8 mouse cellular contexts compared by ENCODE assay signal in genomic region chr1:97018978-97019377, GRCm38 (mm10).
A peak's percentile ranks its signal among the peaks of the same experiment; 100 is the strongest.
DNase-seq lines count a peak whose midpoint lies in the region; ATAC-seq and TF ChIP-seq lines count a peak whose summit lies in the region.
"Had no signal": no experiment of that assay in that cellular context is flagged by ENCODE, and none has a peak within 500 bp of the region (broad histone marks: within the 10 kb centered on the region; RNA-seq: fewer than 3 reads in every experiment).

No protein-coding gene starts in this region.

- DNase-seq in MEL-GATA-1-ER (ENCODE audit: extremely low read depth, low read depth) = peak; percentile 39
- peak; percentile 12 to 36 for DNase-seq in cerebellum, postnatal 36 days
- DNase-seq in kidney, postnatal 25 days = peak; percentile 41 to 67
- peak; percentile 63 for DNase-seq in lung, postnatal 0 days (ENCODE audit: low spot score)
- no peak for DNase-seq in gastrocnemius, adult 18-20 months (ENCODE audit: low spot score)

- no peak overlapping the region for H3K4me2 ChIP-seq in intestine, postnatal 0 days (replicated peaks; ENCODE audit: low read depth)
- no peak overlapping the region for H3K4me2 ChIP-seq in intestine, embryonic 16.5 days (ENCODE audit: low read depth, low read length)
- no peak overlapping the region for H3K4me2 ChIP-seq in lung, postnatal 0 days (replicated peaks; ENCODE audit: low read depth, low read length)
- H3K4me2 ChIP-seq: lung, embryonic 15.5 days had no signal

- no peak overlapping the region for H3K4me3 ChIP-seq in intestine, postnatal 0 days (ENCODE audit: low read depth, low read length)
- no peak overlapping the region for H3K4me3 ChIP-seq in intestine, embryonic 16.5 days (ENCODE audit: low read length)
- H3K4me3 ChIP-seq in lung, postnatal 0 days (ENCODE audit: low read depth, low read length) = no peak overlapping the region
- H3K4me3 ChIP-seq: lung, embryonic 15.5 days had no signal

- no peak for ATAC-seq in intestine, postnatal 0 days
- no peak for ATAC-seq in intestine, embryonic 16.5 days
- no peak for ATAC-seq in lung, postnatal 0 days

- no peaks in the 10 kb centered on the region for H3K9me3 ChIP-seq in intestine, postnatal 0 days (ENCODE audit: control insufficient read depth)
- H3K9me3 ChIP-seq in intestine, embryonic 16.5 days (ENCODE audit: control insufficient read depth, low read length) = no peaks in the 10 kb centered on the region
- H3K9me3 ChIP-seq in lung, postnatal 0 days (ENCODE audit: low read length) = no peaks in the 10 kb centered on the region
- H3K9me3 ChIP-seq: lung, embryonic 15.5 days had no signal

- TF ChIP-seq CTCF in intestine, postnatal 0 days (IDR thresholded peaks at IDR 0.05; ENCODE audit: low read depth) = peak; percentile 60
- peak; percentile 63 for TF ChIP-seq CTCF in lung, postnatal 0 days (IDR thresholded peaks at IDR 0.05)

- no peak for TF ChIP-seq EP300 in lung, postnatal 0 days (IDR thresholded peaks at IDR 0.05)

- no peaks in the 10 kb centered on the region for H3K27me3 ChIP-seq in intestine, postnatal 0 days (replicated peaks; ENCODE audit: control insufficient read depth, insufficient read depth, low read length)
- H3K27me3 ChIP-seq in intestine, embryonic 16.5 days (replicated peaks; ENCODE audit: control insufficient read depth, insufficient read depth, low read length) = no peaks in the 10 kb centered on the region
- H3K27me3 ChIP-seq in lung, postnatal 0 days (replicated peaks; ENCODE audit: insufficient read depth, low read length) = no peaks in the 10 kb centered on the region
- H3K27me3 ChIP-seq: lung, embryonic 15.5 days had no signal

- H3K36me3 ChIP-seq in intestine, postnatal 0 days (ENCODE audit: control insufficient read depth, insufficient read depth) = no peaks in the 10 kb centered on the region
- no peaks in the 10 kb centered on the region for H3K36me3 ChIP-seq in intestine, embryonic 16.5 days (ENCODE audit: control insufficient read depth, insufficient read depth, low read length)
- no peaks in the 10 kb centered on the region for H3K36me3 ChIP-seq in lung, postnatal 0 days (ENCODE audit: insufficient read depth, low read length)
- H3K36me3 ChIP-seq: lung, embryonic 15.5 days had no signal

- no peak overlapping the region for H3K27ac ChIP-seq in intestine, postnatal 0 days (ENCODE audit: low read depth, low read length)
- H3K27ac ChIP-seq in intestine, embryonic 16.5 days (ENCODE audit: low read length) = no peak overlapping the region
- H3K27ac ChIP-seq in lung, postnatal 0 days (ENCODE audit: low read length) = no peak overlapping the region
- H3K27ac ChIP-seq: lung, embryonic 15.5 days had no signal

- H3K9ac ChIP-seq in intestine, postnatal 0 days (ENCODE audit: low read depth, low read length) = no peak overlapping the region
- no peak overlapping the region for H3K9ac ChIP-seq in intestine, embryonic 16.5 days (ENCODE audit: low read depth, low read length)
- no peak overlapping the region for H3K9ac ChIP-seq in lung, postnatal 0 days (replicated peaks; ENCODE audit: low read depth)
- H3K9ac ChIP-seq: lung, embryonic 15.5 days had no signal

- H3K4me1 ChIP-seq in intestine, postnatal 0 days (replicated peaks; ENCODE audit: control insufficient read depth, insufficient read depth, low read length) = no peaks in the 10 kb centered on the region
- no peaks in the 10 kb centered on the region for H3K4me1 ChIP-seq in intestine, embryonic 16.5 days (ENCODE audit: control insufficient read depth, insufficient read depth, low read length)
- no peaks in the 10 kb centered on the region for H3K4me1 ChIP-seq in lung, postnatal 0 days (ENCODE audit: insufficient read depth, low read depth, low read length)
- H3K4me1 ChIP-seq: lung, embryonic 15.5 days had no signal
